Mouse (Mus musculus): ENCODE results near the gene Atp6v0e2.

Gene Atp6v0e2

GRCm38 (mm10) chr6:48540721-48541120 lies 3.3 kb downstream of the Atp6v0e2 start:
- no peak for DNase-seq

GRCm38 (mm10) chr6:48541560-48542450 lies 4.4 kb downstream of the Atp6v0e2 start:
- no peak for DNase-seq

- DNase-seq: no peak
These were observed 5.2 kb downstream of the Atp6v0e2 start for GRCm38 (mm10) chr6:48542631-48543030.

- no peak for DNase-seq
These were observed 7.8 kb downstream of the Atp6v0e2 start for GRCm38 (mm10) chr6:48545251-48545650.

- no peak for DNase-seq
These were observed 8.9 kb downstream of the Atp6v0e2 start for GRCm38 (mm10) chr6:48546271-48546670.

GRCm38 (mm10) chr6:48546858-48547257 lies 9.4 kb downstream of the Atp6v0e2 start:
- DNase-seq: no peak

GRCm38 (mm10) chr6:48548314-48548713 lies 10.9 kb downstream of the Atp6v0e2 start:
- DNase-seq: no peak

GRCm38 (mm10) chr6:48552918-48553317 lies 15.5 kb downstream of the Atp6v0e2 start:
- DNase-seq: no peak

GRCm38 (mm10) chr6:48553819-48554218 lies 16.4 kb downstream of the Atp6v0e2 start:
- no peak for DNase-seq

- peak; percentile 97 for DNase-seq
These were observed 17.1 kb downstream of the Atp6v0e2 start, which contains the start of gene Lrrc61 for GRCm38 (mm10) chr6:48554280-48555103. Lrrc61 (plus strand) TSS chr6:48554796.

- no peak for DNase-seq
These were observed 17.9 kb downstream of the Atp6v0e2 start for GRCm38 (mm10) chr6:48555104-48555890.

GRCm38 (mm10) chr6:48555956-48556355 lies 18.5 kb downstream of the Atp6v0e2 start:
- no peak for DNase-seq

- DNase-seq: no peak
These were observed 28.4 kb downstream of the Atp6v0e2 start for GRCm38 (mm10) chr6:48565693-48566310.

GRCm38 (mm10) chr6:48566312-48566711 lies 28.9 kb downstream of the Atp6v0e2 start:
- DNase-seq: no peak

GRCm38 (mm10) chr6:48568036-48568984 lies 30.9 kb downstream of the Atp6v0e2 start:
- no peak for DNase-seq

- no peak for DNase-seq
These were observed 31.8 kb downstream of the Atp6v0e2 start for GRCm38 (mm10) chr6:48569065-48569807.

GRCm38 (mm10) chr6:48572014-48572413 lies 34.6 kb downstream of the Atp6v0e2 start:
- no peak for DNase-seq

GRCm38 (mm10) chr6:48572572-48573061 lies 35.2 kb downstream of the Atp6v0e2 start, which contains the start of gene Rarres2:
Rarres2 (minus strand) TSS chr6:48572789.
- DNase-seq: no peak

- DNase-seq: no peak
These were observed 35.9 kb downstream of the Atp6v0e2 start for GRCm38 (mm10) chr6:48573280-48573679.

- DNase-seq: no peak
These were observed 36.6 kb downstream of the Atp6v0e2 start for GRCm38 (mm10) chr6:48573981-48574380.

Measured in right cerebral cortex, postnatal 25 days (tissue).